Mouse (Mus musculus): ENCODE data around the gene BC147527. TPM values are rescaled to one million over a fixed set of nuclear protein-coding genes. Genes with fewer than 3 reads are reported as not detected.

BC147527 gene
- polyA plus RNA-seq, 1 experiment from 2014 or later, result 0.11 TPM

DNA sequence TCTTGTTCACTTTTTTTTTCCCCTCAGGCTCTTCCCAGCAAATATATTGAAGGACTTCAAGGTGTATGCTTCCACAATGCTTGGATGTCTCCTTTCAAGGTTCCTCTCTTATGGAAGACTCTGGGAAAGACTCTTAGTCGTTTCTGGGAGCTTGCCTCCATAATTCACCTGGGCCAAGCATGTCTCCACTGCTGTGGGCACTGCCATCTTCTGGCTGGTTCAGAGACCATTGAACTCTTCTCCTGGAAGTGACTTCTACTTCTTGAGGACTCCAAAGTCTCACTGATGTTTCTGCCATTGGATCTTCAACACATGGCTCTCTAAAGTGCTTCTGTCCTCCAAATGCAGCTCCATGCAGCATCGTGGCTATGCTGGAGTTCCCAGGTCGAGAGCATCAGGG is 20.0 kb downstream of the BC147527 start:
- H3K9me3 ChIP-seq (replicated peaks), result peaks cover 6% of the 10 kb centered on the region; the same call in 1 of the 2 replicates

DNA sequence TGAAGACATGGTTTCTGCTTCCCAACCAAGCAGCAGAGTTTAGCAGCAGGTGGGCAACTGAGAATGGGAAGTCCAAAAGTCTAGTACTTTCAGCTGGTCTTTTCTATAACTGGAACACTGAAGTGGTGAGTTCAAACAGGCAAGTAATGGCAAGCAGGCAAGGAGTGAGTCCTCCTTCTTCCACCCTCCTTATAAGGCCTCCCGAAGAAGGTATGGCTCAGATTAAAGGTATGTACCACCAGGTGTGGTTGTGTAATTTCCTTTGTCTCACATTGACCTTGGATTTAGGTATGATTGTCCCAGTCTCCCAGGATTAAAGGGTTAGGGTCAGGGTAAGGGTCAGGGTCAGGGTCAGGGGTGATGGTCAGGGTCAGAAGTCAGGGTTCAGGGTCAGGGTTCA is 20.5 kb downstream of the BC147527 start:
- Histone ChIP-seq H3K4me1 (no peaks in the 10 kb centered on the region), H3K9me3 (replicated peaks) (peaks cover 6% of the 10 kb centered on the region; the same call in 1 of the 2 replicates), H3K27me3 (ENCODE audit: low read depth, poor library complexity, severe bottlenecking) (no peaks in the 10 kb centered on the region), H3K4me3 (no peak overlapping the region), H3K27ac (replicated peaks) (no peak overlapping the region), H3K36me3 (no peaks in the 10 kb centered on the region)
- no peak for DNase-seq (ENCODE audit: low spot score)
- WGBS, result 96% methylated on average over 1 of the region's 1 CpGs

More for the DNA sequence above, 20.0 kb downstream of the BC147527 start:
- DNase-seq (ENCODE audit: low spot score), result no peak
- Histone ChIP-seq H3K36me3 (no peaks in the 10 kb centered on the region), H3K4me1 (no peaks in the 10 kb centered on the region), H3K27ac (replicated peaks) (no peak overlapping the region), H3K27me3 (ENCODE audit: low read depth, poor library complexity, severe bottlenecking) (no peaks in the 10 kb centered on the region), H3K4me3 (no peak overlapping the region)
- WGBS, result 63% methylated on average over 3 of the region's 3 CpGs

Other genes with a start within 250 kb of the BC147527 start
- gene Gm21188, start 248.2 kb upstream of the BC147527 start, polyA plus RNA-seq (2016; fragmentation: Nextera tagmentation; extraction: Ambion mirVana), result not detected in 2 replicates
- not detected in 2 replicates for gene Gm20767, start 160.1 kb upstream of the BC147527 start, polyA plus RNA-seq (2016; fragmentation: Nextera tagmentation; extraction: Ambion mirVana)
- gene Gm21818, start 128.0 kb upstream of the BC147527 start, polyA plus RNA-seq (2016; fragmentation: Nextera tagmentation; extraction: Ambion mirVana), result not detected in 2 replicates
- gene Gm21762, start 84.4 kb upstream of the BC147527 start, polyA plus RNA-seq (2016; fragmentation: Nextera tagmentation; extraction: Ambion mirVana), result not detected in 2 replicates
- not detected in 2 replicates for gene Gm21731, start 61.3 kb upstream of the BC147527 start, polyA plus RNA-seq (2016; fragmentation: Nextera tagmentation; extraction: Ambion mirVana)
- gene AF067061, start 37.3 kb upstream of the BC147527 start, polyA plus RNA-seq (2016; fragmentation: Nextera tagmentation; extraction: Ambion mirVana), result not detected in 2 replicates
- gene Tcstv3, start 16.5 kb downstream of the BC147527 start, polyA plus RNA-seq (2016; fragmentation: Nextera tagmentation; extraction: Ambion mirVana), result not detected in 2 replicates

Data from midbrain, embryonic 10.5 days (tissue).